Mouse (Mus musculus): ENCODE measurements at regions not wholly inside any gene's neighbourhood (a gene's known extent, or its start where the extent isn't known, plus 50 kb on each side); places are given as distances from the start of the nearest gene placed in this dataset.

GRCm38 (mm10) chr8:103235614-103236013 lies 450.2 kb upstream of the Cdh11 start:
- no peak for ATAC-seq (replicated peaks)
- H3K36me3 ChIP-seq (replicated peaks) = no peaks in the 10 kb centered on the region
- no peak overlapping the region for H3K9ac ChIP-seq
- H3K27ac ChIP-seq = no peak overlapping the region
- H3K9me3 ChIP-seq = no peaks in the 10 kb centered on the region
- no peak overlapping the region for H3K4me3 ChIP-seq
- WGBS = 56% methylated on average over 1 of the region's 1 CpGs
- no peak overlapping the region for H3K4me2 ChIP-seq
- H3K4me1 ChIP-seq = no peaks in the 10 kb centered on the region
- H3K27me3 ChIP-seq (replicated peaks) = no peaks in the 10 kb centered on the region

DNA sequence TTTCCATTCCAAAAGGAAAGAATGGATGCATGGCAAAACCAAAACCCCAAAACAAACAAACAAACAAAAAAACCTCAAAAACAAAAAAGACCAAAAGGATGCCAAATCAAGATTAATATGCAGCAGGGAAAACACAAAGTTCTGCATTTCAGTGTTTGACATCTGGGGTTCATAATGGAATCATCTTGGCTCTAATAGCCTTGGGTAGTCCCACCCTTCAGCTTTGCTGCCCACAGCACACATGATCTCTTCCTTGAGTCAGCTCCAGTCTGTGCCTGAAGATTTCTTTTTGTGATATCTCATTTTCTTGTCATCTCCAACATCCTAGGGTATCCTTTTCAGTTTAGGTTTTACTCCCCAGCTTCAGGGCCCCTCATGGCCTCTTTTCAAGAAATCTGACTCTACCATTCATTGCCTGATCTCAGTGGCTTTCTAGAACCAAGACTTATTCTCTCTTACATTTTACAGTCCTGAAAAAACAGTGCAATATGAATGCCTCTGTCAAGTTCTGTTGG lies 453.1 kb upstream of the Cdh11 start:
- Histone ChIP-seq H3K4me3 (no peak overlapping the region), H3K9ac (no peak overlapping the region), H3K4me1 (no peaks in the 10 kb centered on the region), H3K27ac (no peak overlapping the region), H3K36me3 (replicated peaks) (no peaks in the 10 kb centered on the region), H3K9me3 (no peaks in the 10 kb centered on the region), H3K27me3 (replicated peaks) (no peaks in the 10 kb centered on the region), H3K4me2 (no peak overlapping the region)
- ATAC-seq (replicated peaks) = no peak

DNA sequence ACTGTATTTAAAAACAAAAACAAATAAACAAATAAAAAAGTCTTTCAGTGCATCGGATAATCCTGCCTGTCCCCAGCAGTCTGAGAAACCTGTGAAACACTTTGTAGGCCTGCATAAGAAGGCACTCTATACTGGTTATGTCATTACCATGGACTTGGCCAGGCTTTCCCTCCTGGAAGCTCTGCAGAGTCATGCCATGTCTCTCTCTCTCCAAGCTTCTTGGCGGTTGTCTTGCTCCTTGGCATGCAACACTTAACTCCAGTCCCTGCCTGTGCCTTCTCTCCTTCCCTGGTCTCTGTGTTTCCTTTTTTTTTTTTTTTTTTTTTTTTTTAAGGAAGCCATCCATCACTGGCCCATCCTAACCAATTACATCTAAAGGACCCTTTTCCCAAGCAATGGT lies 458.7 kb upstream of the Cdh11 start:
- no peak overlapping the region for H3K27ac ChIP-seq
- no peak overlapping the region for H3K4me2 ChIP-seq
- 69% methylated on average over 2 of the region's 2 CpGs for WGBS
- H3K4me3 ChIP-seq = no peak overlapping the region
- ATAC-seq (replicated peaks) = no peak
- H3K4me1 ChIP-seq = no peaks in the 10 kb centered on the region
- no peaks in the 10 kb centered on the region for H3K36me3 ChIP-seq (replicated peaks)
- H3K27me3 ChIP-seq (replicated peaks) = no peaks in the 10 kb centered on the region
- H3K9me3 ChIP-seq = no peaks in the 10 kb centered on the region
- no peak overlapping the region for H3K9ac ChIP-seq

- H3K4me1 ChIP-seq = no peaks in the 10 kb centered on the region
- WGBS = 87% methylated on average over 6 of the region's 6 CpGs
- no peaks in the 10 kb centered on the region for H3K9me3 ChIP-seq
- H3K4me2 ChIP-seq = no peak overlapping the region
- no peak overlapping the region for H3K4me3 ChIP-seq
- no peak overlapping the region for H3K9ac ChIP-seq
- ATAC-seq (replicated peaks) = no peak
- H3K27me3 ChIP-seq (replicated peaks) = no peaks in the 10 kb centered on the region
- no peaks in the 10 kb centered on the region for H3K36me3 ChIP-seq (replicated peaks)
- H3K27ac ChIP-seq = no peak overlapping the region
These were observed 459.2 kb upstream of the Cdh11 start for GRCm38 (mm10) chr8:103244658-103245057.

GRCm38 (mm10) chr8:103245864-103246263 lies 460.4 kb upstream of the Cdh11 start:
- Histone ChIP-seq H3K9ac (no peak overlapping the region), H3K4me3 (no peak overlapping the region), H3K4me1 (no peaks in the 10 kb centered on the region), H3K27me3 (replicated peaks) (no peaks in the 10 kb centered on the region), H3K36me3 (replicated peaks) (no peaks in the 10 kb centered on the region), H3K9me3 (no peaks in the 10 kb centered on the region), H3K4me2 (no peak overlapping the region), H3K27ac (no peak overlapping the region)
- 40% methylated on average over 9 of the region's 9 CpGs for WGBS
- ATAC-seq (replicated peaks) = no peak

DNA sequence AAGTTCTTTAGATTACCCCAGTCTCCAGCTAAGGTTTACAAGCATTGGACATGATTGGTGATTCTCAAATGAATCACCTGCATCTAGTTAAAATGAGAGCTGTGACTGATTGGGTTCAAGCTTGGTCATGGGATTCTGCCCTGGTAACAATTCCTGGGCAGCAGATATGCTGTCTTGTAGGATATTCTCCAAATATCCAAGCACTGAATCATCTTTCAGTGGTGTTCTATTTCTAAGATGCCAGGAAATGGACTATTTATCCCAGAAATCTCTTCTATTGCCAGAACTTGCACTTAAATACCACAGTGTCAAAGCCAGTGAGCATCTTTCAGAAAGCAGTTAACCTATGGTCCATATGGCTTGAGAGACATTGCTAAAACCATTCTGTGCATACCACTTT lies 475.8 kb upstream of the Cdh11 start:
- Histone ChIP-seq H3K27ac (no peak overlapping the region), H3K36me3 (replicated peaks) (no peaks in the 10 kb centered on the region), H3K4me3 (no peak overlapping the region), H3K9me3 (no peaks in the 10 kb centered on the region), H3K9ac (no peak overlapping the region), H3K4me2 (no peak overlapping the region), H3K27me3 (replicated peaks) (no peaks in the 10 kb centered on the region), H3K4me1 (no peaks in the 10 kb centered on the region)
- no peak for ATAC-seq (replicated peaks)

GRCm38 (mm10) chr8:103270035-103270434 lies 484.6 kb upstream of the Cdh11 start:
- Histone ChIP-seq H3K27ac (no peak overlapping the region), H3K4me2 (no peak overlapping the region), H3K4me1 (peaks cover 3% of the 10 kb centered on the region; the same call in 1 of the 2 replicates), H3K36me3 (replicated peaks) (no peaks in the 10 kb centered on the region), H3K4me3 (no peak overlapping the region), H3K27me3 (replicated peaks) (no peaks in the 10 kb centered on the region), H3K9me3 (no peaks in the 10 kb centered on the region), H3K9ac (no peak overlapping the region)
- no peak for ATAC-seq (replicated peaks)
- WGBS = 89% methylated on average over 3 of the region's 3 CpGs

DNA sequence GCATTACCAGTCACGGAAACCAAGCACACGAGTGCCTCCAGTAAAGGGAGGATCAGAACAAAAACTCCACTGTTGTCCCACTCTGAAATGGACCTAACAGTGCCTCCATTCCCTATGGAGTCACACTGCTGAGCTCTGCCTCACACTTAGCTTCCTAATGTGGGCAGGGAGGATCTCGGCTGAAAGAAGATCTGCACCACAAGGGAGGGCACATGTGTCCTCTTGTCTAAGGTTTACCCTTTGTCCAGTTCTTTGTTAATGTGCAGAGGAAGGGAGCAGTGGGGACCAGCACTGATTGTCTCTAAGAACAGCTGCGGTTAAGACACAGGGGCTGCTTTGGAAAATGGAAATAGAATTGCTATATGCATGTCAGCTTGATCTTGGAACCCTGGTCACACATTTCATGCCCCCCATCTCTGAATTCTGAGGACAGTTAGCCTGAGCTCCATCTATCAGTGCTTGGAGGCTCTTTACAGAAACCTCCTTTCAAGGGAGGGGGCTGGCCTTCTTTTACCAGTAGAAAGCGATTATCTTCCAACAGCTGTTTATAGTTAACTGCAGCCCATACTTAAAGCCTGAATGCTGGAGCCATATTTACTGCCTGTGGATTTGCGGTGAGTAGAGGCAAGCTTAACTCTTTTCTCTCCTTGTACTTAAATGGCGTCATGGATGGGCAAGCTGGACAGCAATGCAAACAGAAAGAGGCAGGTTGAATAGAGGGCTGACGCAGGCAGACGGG lies 485.5 kb upstream of the Cdh11 start:
- Histone ChIP-seq H3K9ac (no peak overlapping the region), H3K4me1 (peaks cover 3% of the 10 kb centered on the region; the same call in 1 of the 2 replicates), H3K36me3 (replicated peaks) (no peaks in the 10 kb centered on the region), H3K27ac (no peak overlapping the region), H3K27me3 (replicated peaks) (no peaks in the 10 kb centered on the region), H3K4me2 (no peak overlapping the region), H3K9me3 (no peaks in the 10 kb centered on the region), H3K4me3 (no peak overlapping the region)
- 35% methylated on average over 9 of the region's 9 CpGs for WGBS
- ATAC-seq (replicated peaks) = no peak

GRCm38 (mm10) chr8:103272305-103273079 lies 487.1 kb upstream of the Cdh11 start:
- H3K27me3 ChIP-seq (replicated peaks) = no peaks in the 10 kb centered on the region
- H3K4me3 ChIP-seq = no peak overlapping the region
- no peaks in the 10 kb centered on the region for H3K9me3 ChIP-seq
- no peak overlapping the region for H3K4me2 ChIP-seq
- no peak overlapping the region for H3K9ac ChIP-seq
- 11% methylated on average over 5 of the region's 5 CpGs for WGBS
- H3K4me1 ChIP-seq = peaks cover 3% of the 10 kb centered on the region; the same call in 1 of the 2 replicates
- no peaks in the 10 kb centered on the region for H3K36me3 ChIP-seq (replicated peaks)
- peak overlapping the region; percentile 60 for H3K27ac ChIP-seq
- ATAC-seq (replicated peaks) = peak; percentile 88

GRCm38 (mm10) chr8:103273476-103273875 lies 488.0 kb upstream of the Cdh11 start:
- ATAC-seq (replicated peaks) = no peak
- Histone ChIP-seq H3K4me3 (no peak overlapping the region), H3K9me3 (no peaks in the 10 kb centered on the region), H3K4me2 (no peak overlapping the region), H3K27ac (0 out of 2 replicates have a peak overlapping the region, but pooled peaks have one; percentile 60), H3K4me1 (peaks cover 3% of the 10 kb centered on the region; the same call in 1 of the 2 replicates), H3K36me3 (replicated peaks) (no peaks in the 10 kb centered on the region), H3K27me3 (replicated peaks) (no peaks in the 10 kb centered on the region), H3K9ac (no peak overlapping the region)
- WGBS = 90% methylated on average over 2 of the region's 2 CpGs

GRCm38 (mm10) chr8:103281801-103282200 lies 496.4 kb upstream of the Cdh11 start:
- WGBS = 36% methylated on average over 1 of the region's 1 CpGs
- no peaks in the 10 kb centered on the region for H3K36me3 ChIP-seq (replicated peaks)
- ATAC-seq (replicated peaks) = no peak
- H3K4me3 ChIP-seq = no peak overlapping the region
- H3K27ac ChIP-seq = no peak overlapping the region
- H3K4me1 ChIP-seq = no peaks in the 10 kb centered on the region
- H3K4me2 ChIP-seq = no peak overlapping the region
- H3K27me3 ChIP-seq (replicated peaks) = no peaks in the 10 kb centered on the region
- no peak overlapping the region for H3K9ac ChIP-seq
- no peaks in the 10 kb centered on the region for H3K9me3 ChIP-seq

- Histone ChIP-seq H3K4me3 (no peak overlapping the region), H3K4me2 (no peak overlapping the region), H3K4me1 (peaks cover 4% of the 10 kb centered on the region; the same call in 1 of the 2 replicates), H3K9ac (no peak overlapping the region), H3K36me3 (replicated peaks) (no peaks in the 10 kb centered on the region), H3K9me3 (no peaks in the 10 kb centered on the region), H3K27ac (no peak overlapping the region), H3K27me3 (replicated peaks) (no peaks in the 10 kb centered on the region)
- WGBS = 33% methylated on average over 12 of the region's 12 CpGs
- ATAC-seq (replicated peaks) = 0 out of 2 replicates have a peak, but pooled peaks have one; percentile 42
These were observed 503.1 kb upstream of the Cdh11 start for GRCm38 (mm10) chr8:103288561-103288974.
